Mouse (Mus musculus) left cerebral cortex, adult 6 months (tissue): ENCODE data around the gene Cmip. TPM values are rescaled to one million over a fixed set of nuclear protein-coding genes. Genes with fewer than 3 reads are reported as not detected.

Source experiments
- long read RNA-seq, 2 experiments: library from polyadenylated mRNA; unstranded; transcript quantifications; one replicate each; pipeline ENCODE4 v2.0.0; 2019 to 2020
- polyA plus RNA-seq: library from polyadenylated mRNA; unstranded; fragments of <200 nt; fragmentation: Nextera tagmentation; gene quantifications from 2 replicates; pipeline ENCODE4 v1.2.3, GENCODE M21; 2021

Cmip gene
- 85.6 and 91.0 TPM in 2 replicates for polyA plus RNA-seq
- long read RNA-seq, experiment 1, full-length matches to known transcripts, result 89 of 278 reads
- long read RNA-seq, experiment 1, partial matches to known transcripts, result 45 of 278 reads
- long read RNA-seq, experiment 1, other reads (novel, unspliced or antisense), result 144 of 278 reads
- long read RNA-seq, experiment 2, full-length matches to known transcripts, result 13 of 133 reads
- long read RNA-seq, experiment 2, partial matches to known transcripts, result 76 of 133 reads
- long read RNA-seq, experiment 2, other reads (novel, unspliced or antisense), result 44 of 133 reads

GRCm38 (mm10) chr8:117257029-117257820, at the start of gene Cmip:
TSS of gene Cmip (plus strand) at chr8:117257064.

GRCm38 (mm10) chr8:117498179-117498914, 241.5 kb downstream of the Cmip start, which contains the start of gene Plcg2:
TSS of gene Plcg2 (plus strand) at chr8:117498291.

Other genes with a start within 250 kb of the Cmip start
- gene Pkd1l2, start 174.6 kb upstream of the Cmip start, polyA plus RNA-seq, result 0.04 and 0.12 TPM in 2 replicates
- not detected in 2 replicates for gene Bco1, start 161.2 kb upstream of the Cmip start, polyA plus RNA-seq
- 0.94 and 1.1 TPM in 2 replicates for gene Gan, start 98.9 kb upstream of the Cmip start, polyA plus RNA-seq
- gene Plcg2, start 241.2 kb downstream of the Cmip start, polyA plus RNA-seq, result 0.70 and 1.0 TPM in 2 replicates